Mouse (Mus musculus) limb, embryonic 12.5 days (tissue): ENCODE measurements around the gene Mfrp. TPM values are rescaled to one million over a fixed set of nuclear protein-coding genes. Genes with fewer than 3 reads are reported as not detected.
"Not testable (repeated sequence)": the region's sequence is repeated elsewhere in the genome, so short reads cannot be mapped to it uniquely, and the experiment has no call there.

Experiments
- ATAC-seq: fragments of 200-750 bp; cut with Nextera tagmentation; 2 replicates; pipeline ENCODE4 v1.8.0; 2017; ENCODE audit warnings: low read depth, moderate TSS enrichment; ENCODE audit not compliant: insufficient number of reproducible peaks, insufficient read depth, low FRiP score, low TSS enrichment
- H3K27ac ChIP-seq: fragments of 300-500 bp; sonication (generic); 2 replicates; pipeline ENCODE4 v1.5.1; 2016; ENCODE audit warnings: mild to moderate bottlenecking, moderate library complexity
- H3K27me3 ChIP-seq: fragments of 300-500 bp; sonication (generic); 2 replicates; pipeline ENCODE4 v1.6.1; 2016; ENCODE audit warnings: mild to moderate bottlenecking, moderate library complexity
- H3K36me3 ChIP-seq: fragments of 300-500 bp; sonication (generic); 2 replicates; pipeline ENCODE4 v1.6.1; 2016; ENCODE audit warnings: mild to moderate bottlenecking, moderate library complexity
- H3K4me1 ChIP-seq: fragments of 300-500 bp; sonication (generic); replicated peaks from 2 replicates; pipeline ENCODE4 v1.6.1; 2016
- H3K4me2 ChIP-seq: fragments of 300-500 bp; sonication (generic); 2 replicates; pipeline ENCODE4 v1.6.1; 2016; ENCODE audit warnings: mild to moderate bottlenecking, moderate library complexity
- H3K4me3 ChIP-seq: fragments of 300-500 bp; sonication (generic); replicated peaks from 2 replicates; pipeline ENCODE4 v1.5.1; 2016; ENCODE audit warnings: mild to moderate bottlenecking
- H3K9ac ChIP-seq: fragments of 300-500 bp; sonication (generic); replicated peaks from 2 replicates; pipeline ENCODE4 v1.6.1; 2016; ENCODE audit warnings: mild to moderate bottlenecking, moderate library complexity
- H3K9me3 ChIP-seq: fragments of 300-500 bp; sonication (generic); 2 replicates; pipeline ENCODE4 v1.6.1; 2016; ENCODE audit warnings: mild to moderate bottlenecking, moderate library complexity
- WGBS: fragments of 180-500 bp; shearing (Covaris S2); methylation state at CpG from one replicate; pipeline ENCODE4 v1.1.7; 2016; 5-methylcytosine and 5-hydroxymethylcytosine counted together
- polyA plus RNA-seq: library from polyadenylated mRNA; unstranded; fragments of >200 nt; fragmentation: Nextera tagmentation; extraction: Ambion mirVana; gene quantifications from 2 replicates; pipeline ENCODE4 v1.2.1, GENCODE M21; 2016

Gene Mfrp
- polyA plus RNA-seq, 1 experiment from 2014 or later: 0.29 TPM

- Histone ChIP-seq H3K9me3 (no peaks in the 10 kb centered on the region), H3K9ac (peak within 1 kb of the TSS; percentile 31), H3K36me3 (peaks cover 54% of the 10 kb centered on the region), H3K4me3 (peak within 1 kb of the TSS; percentile 19), H3K27ac (peak within 1 kb of the TSS; percentile 53), H3K27me3 (no peaks in the 10 kb centered on the region; the same call in 1 of the 2 replicates), H3K4me1 (peaks cover 51% of the 10 kb centered on the region), H3K4me2 (peak within 1 kb of the TSS; percentile 42)
- 29% methylated on average over 8 of the region's 8 CpGs for WGBS
- no peak for ATAC-seq
Measured at GRCm38 (mm10) chr9:44107110-44107509, 5.6 kb downstream of the Mfrp start, which contains the start of gene C1qtnf5. Gene C1qtnf5 (plus strand): TSS chr9:44107245.

- H3K4me2 ChIP-seq: peak overlapping the region; percentile 42
- H3K27me3 ChIP-seq: no peaks in the 10 kb centered on the region; the same call in 1 of the 2 replicates
- no peak for ATAC-seq
- H3K27ac ChIP-seq: peak overlapping the region; percentile 53
- H3K9ac ChIP-seq: no peak overlapping the region; the same call in none of the 2 replicates
- 40% methylated on average over 25 of the region's 25 CpGs for WGBS
- H3K9me3 ChIP-seq: no peaks in the 10 kb centered on the region
- peaks cover 53% of the 10 kb centered on the region for H3K4me1 ChIP-seq
- H3K36me3 ChIP-seq: peaks cover 54% of the 10 kb centered on the region
- H3K4me3 ChIP-seq: peak overlapping the region; percentile 19
Measured at GRCm38 (mm10) chr9:44107557-44108179, 6.1 kb downstream of the Mfrp start.

GRCm38 (mm10) chr9:44108269-44109055 lies 6.9 kb downstream of the Mfrp start:
- no peak overlapping the region for H3K4me3 ChIP-seq
- peak overlapping the region; percentile 44; the same call in 1 of the 2 replicates for H3K9ac ChIP-seq
- no peak for ATAC-seq
- H3K27me3 ChIP-seq: no peaks in the 10 kb centered on the region; the same call in 1 of the 2 replicates
- no peak overlapping the region for H3K27ac ChIP-seq
- H3K9me3 ChIP-seq: no peaks in the 10 kb centered on the region
- H3K4me1 ChIP-seq: peaks cover 53% of the 10 kb centered on the region
- peaks cover 54% of the 10 kb centered on the region for H3K36me3 ChIP-seq
- 80% methylated on average over 31 of the region's 31 CpGs for WGBS
- H3K4me2 ChIP-seq: peak overlapping the region; percentile 54

DNA sequence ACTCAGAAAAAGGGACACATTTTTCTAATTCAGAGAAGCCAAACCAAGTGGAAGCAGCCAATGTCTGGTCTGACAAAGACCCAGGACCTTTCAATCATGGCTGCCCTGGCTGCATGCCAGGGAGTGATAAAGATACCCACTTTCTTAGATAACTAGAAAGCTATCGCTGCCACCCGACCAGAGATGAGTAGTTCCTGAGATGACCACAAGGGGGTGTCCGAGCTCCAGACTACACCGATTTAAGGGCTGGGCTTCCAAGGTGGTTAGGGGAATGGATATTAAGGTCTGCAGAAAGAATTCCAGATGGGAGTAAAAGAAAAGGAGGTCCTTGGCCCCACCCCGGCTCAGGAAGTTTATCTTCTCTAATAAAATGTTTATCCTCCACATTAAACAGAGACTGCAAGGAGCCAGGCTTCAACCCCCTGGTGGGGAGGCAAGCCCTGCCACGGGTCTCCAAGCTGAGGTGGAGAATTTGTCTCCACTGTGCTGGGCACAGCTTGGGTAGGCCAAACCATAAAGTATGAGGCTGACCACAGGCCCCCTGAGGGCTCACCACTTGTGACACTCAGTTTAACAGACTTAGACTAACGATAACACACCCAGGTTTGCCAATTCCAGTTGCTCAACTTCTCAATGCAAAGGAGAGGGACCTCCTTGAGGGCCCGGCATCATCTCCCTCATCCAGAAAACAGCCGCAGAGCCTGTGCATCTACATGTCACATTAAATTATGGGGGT lies 8.0 kb downstream of the Mfrp start:
- Histone ChIP-seq H3K36me3 (peaks cover 48% of the 10 kb centered on the region), H3K4me1 (peaks cover 53% of the 10 kb centered on the region), H3K4me2 (peak overlapping the region; percentile 54), H3K9ac (peak overlapping the region; percentile 44), H3K9me3 (no peaks in the 10 kb centered on the region), H3K27me3 (no peaks in the 10 kb centered on the region; the same call in 1 of the 2 replicates), H3K27ac (peak overlapping the region; percentile 41; the same call in 1 of the 2 replicates), H3K4me3 (peak overlapping the region; percentile 24)
- WGBS: 17% methylated on average over 9 of the region's 9 CpGs
- no peak for ATAC-seq

DNA sequence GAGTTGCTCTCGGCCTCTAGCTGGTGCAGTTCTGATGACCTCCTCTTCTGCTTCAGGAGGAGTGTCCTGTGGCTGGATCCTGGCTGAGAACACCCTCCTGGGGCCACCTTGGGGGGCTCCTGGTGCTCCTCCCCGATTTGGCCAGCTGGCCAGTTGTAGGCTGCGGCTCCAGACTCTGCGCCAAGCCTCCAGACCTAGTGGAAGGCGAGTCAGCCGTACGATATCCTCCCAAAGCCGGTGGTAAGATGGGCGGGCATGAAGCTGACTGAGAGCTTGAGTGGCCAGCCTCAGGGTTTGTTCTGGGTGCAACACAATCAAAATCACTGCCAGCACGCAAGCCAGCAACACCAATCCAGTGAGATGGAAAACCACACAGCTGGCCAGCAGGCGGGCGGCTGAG lies 10.4 kb downstream of the Mfrp start:
- peak overlapping the region; percentile 82 for H3K4me3 ChIP-seq
- not testable (repeated sequence) for H3K9ac ChIP-seq, H3K27ac ChIP-seq, ATAC-seq, H3K27me3 ChIP-seq, H3K9me3 ChIP-seq
- 71% methylated on average over 10 of the region's 12 CpGs for WGBS
- H3K4me1 ChIP-seq: peaks cover 47% of the 10 kb centered on the region
- peak overlapping the region; percentile 65 for H3K4me2 ChIP-seq
- H3K36me3 ChIP-seq: peaks cover 27% of the 10 kb centered on the region

DNA sequence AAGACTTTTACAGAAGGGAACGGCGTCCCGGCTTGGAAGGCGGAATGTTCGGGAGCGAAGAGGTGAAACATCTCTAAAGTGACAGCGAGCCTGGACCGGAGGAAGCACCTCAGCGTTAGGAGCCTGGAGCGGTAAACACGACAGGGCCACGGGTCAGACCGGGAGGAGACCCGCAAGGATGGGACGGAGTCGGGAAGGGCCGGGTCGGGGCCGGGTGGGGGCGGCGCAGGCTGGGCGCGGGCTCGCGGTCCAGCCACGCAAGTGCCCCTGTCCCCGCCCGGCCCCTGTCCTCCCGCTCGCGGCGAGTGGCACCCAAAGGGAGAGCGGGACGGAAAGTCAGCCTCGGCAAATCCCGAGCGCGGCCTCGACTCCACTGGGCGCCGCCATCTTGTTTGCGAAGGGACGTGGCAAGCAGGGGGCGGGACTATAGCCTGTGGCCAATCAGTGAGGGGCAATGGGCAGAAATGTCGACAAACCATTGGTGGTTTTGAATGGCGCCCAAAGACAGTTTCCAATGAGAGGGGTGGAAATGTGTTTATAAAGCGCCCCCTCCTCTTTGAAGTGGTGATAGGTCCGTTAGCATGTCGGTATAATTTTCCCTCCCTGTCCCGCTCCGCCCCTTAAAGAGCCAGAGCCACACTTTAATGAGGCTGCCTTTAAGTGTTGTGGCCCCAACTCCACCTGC lies 11.7 kb downstream of the Mfrp start, which contains the start of the genes Gm49380 and Rnf26:
Gene Gm49380 (minus strand): TSS at position 396 of the 685 bp plus-strand sequence.
Gene Rnf26 (minus strand): TSS at position 413 of the 685 bp plus-strand sequence.
- H3K36me3 ChIP-seq: peaks cover 14% of the 10 kb centered on the region
- H3K9me3 ChIP-seq: no peaks in the 10 kb centered on the region
- peak within 1 kb of the TSS; percentile 88 for H3K9ac ChIP-seq
- H3K4me1 ChIP-seq: peaks cover 34% of the 10 kb centered on the region
- H3K27ac ChIP-seq: peak within 1 kb of the TSS; percentile 75
- ATAC-seq: peak; percentile 92
- H3K4me3 ChIP-seq: peak within 1 kb of the TSS; percentile 82
- H3K27me3 ChIP-seq: no peaks in the 10 kb centered on the region
- peak within 1 kb of the TSS; percentile 65 for H3K4me2 ChIP-seq
- WGBS: under 1% methylated on average over 51 of the region's 51 CpGs

DNA sequence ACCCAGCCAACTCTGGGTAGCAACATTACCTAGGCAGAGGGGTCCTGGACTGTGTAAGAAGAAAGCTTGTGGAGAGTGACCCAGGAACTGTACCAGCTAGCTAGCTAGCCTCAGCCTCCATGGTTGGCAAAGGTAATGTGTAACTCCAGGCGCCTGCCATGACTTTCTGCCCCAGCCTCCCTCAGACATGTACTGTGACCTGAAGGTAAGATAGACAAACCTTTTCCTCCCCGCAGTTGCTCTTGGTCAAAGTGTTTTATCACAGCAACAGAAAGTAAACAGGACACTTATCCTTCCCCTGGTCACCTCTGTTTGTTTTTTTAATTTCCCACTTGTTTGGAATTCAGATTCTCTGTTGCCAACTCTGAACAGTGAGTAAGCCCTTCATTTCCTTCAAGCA lies 12.9 kb downstream of the Mfrp start:
- H3K9me3 ChIP-seq: no peaks in the 10 kb centered on the region
- H3K36me3 ChIP-seq: peaks cover 7% of the 10 kb centered on the region; the same call in 1 of the 2 replicates
- no peaks in the 10 kb centered on the region for H3K27me3 ChIP-seq
- peaks cover 21% of the 10 kb centered on the region for H3K4me1 ChIP-seq
- no peak overlapping the region for H3K4me3 ChIP-seq
- ATAC-seq: no peak
- 77% methylated on average over 2 of the region's 2 CpGs for WGBS
- no peak overlapping the region for H3K27ac ChIP-seq
- no peak overlapping the region for H3K4me2 ChIP-seq
- no peak overlapping the region for H3K9ac ChIP-seq

- Histone ChIP-seq H3K36me3 (no peaks in the 10 kb centered on the region; the same call in 1 of the 2 replicates), H3K27me3 (no peaks in the 10 kb centered on the region), H3K27ac (no peak overlapping the region), H3K4me1 (peaks cover 10% of the 10 kb centered on the region; the same call in 1 of the 2 replicates), H3K4me3 (no peak overlapping the region), H3K9me3 (no peaks in the 10 kb centered on the region), H3K4me2 (no peak overlapping the region), H3K9ac (no peak overlapping the region)
- WGBS: 89% methylated on average over 9 of the region's 9 CpGs
- no peak for ATAC-seq
Measured at GRCm38 (mm10) chr9:44115599-44115998, 14.1 kb downstream of the Mfrp start.

DNA sequence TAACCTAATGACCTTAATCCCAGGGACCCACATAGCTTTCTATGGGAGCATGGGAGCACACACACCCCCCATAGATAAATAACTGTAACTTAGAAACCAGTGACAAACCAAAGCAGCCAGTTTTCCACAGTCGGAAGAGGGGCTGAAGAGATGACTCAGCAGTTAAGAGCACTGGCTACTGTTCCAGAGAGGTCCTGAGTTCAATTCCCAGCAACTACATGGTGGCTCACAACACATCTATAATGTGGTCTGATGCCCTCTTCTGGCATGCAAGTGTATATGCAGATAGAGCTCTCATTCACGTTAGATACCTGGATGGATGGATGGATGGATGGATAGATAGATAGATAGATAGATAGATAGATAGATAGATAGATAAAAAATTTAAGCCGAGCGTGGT lies 14.7 kb downstream of the Mfrp start:
- WGBS: 89% methylated on average over 4 of the region's 4 CpGs

DNA sequence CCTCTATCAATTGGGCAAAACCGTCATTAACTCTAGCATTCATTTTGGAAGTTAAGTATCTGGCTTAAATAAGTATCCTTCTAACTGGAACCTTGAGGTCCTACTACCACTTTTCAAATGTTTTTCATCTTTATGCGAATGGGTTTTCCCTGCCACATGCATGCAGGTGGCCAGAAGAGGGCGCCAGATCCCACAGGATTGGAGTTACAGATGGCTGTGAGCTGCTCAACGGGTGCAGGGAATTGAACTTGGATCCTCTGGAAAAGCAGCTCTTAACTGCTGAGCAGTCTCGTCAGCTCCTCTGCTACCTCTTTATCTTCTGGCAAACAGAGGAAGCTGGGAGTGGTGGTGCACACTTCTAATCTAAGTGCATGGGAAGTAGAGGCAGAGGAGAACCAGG lies 17.5 kb downstream of the Mfrp start:
- no peaks in the 10 kb centered on the region for H3K27me3 ChIP-seq
- no peaks in the 10 kb centered on the region for H3K9me3 ChIP-seq
- no peaks in the 10 kb centered on the region for H3K36me3 ChIP-seq
- H3K27ac ChIP-seq: no peak overlapping the region
- no peak for ATAC-seq
- H3K4me1 ChIP-seq: no peaks in the 10 kb centered on the region
- no peak overlapping the region for H3K9ac ChIP-seq
- WGBS: 54% methylated on average over 5 of the region's 5 CpGs
- no peak overlapping the region for H3K4me3 ChIP-seq
- H3K4me2 ChIP-seq: no peak overlapping the region

More for the DNA sequence above, 14.7 kb downstream of the Mfrp start:
- no peak overlapping the region for H3K27ac ChIP-seq
- H3K4me1 ChIP-seq: peaks cover 6% of the 10 kb centered on the region; the same call in 1 of the 2 replicates
- no peak overlapping the region for H3K9ac ChIP-seq
- H3K4me3 ChIP-seq: no peak overlapping the region
- ATAC-seq: no peak
- no peaks in the 10 kb centered on the region for H3K9me3 ChIP-seq
- no peak overlapping the region for H3K4me2 ChIP-seq
- H3K27me3 ChIP-seq: no peaks in the 10 kb centered on the region
- no peaks in the 10 kb centered on the region for H3K36me3 ChIP-seq
